Mouse (Mus musculus): ENCODE measurements around the gene Prkci.
A peak's percentile ranks its signal among the peaks of the same experiment; 100 is the strongest.

- TF ChIP-seq CTCF (IDR thresholded peaks at IDR 0.05; ENCODE audit: extremely low read depth, insufficient read depth, low read length) (0 out of 2 replicates have a peak, but pooled peaks have one; percentile 6), POLR2A (IDR thresholded peaks at IDR 0.05; ENCODE audit: extremely low read depth, insufficient read depth, low read length) (no peak)
Observed at GRCm38 (mm10) chr3:31061786-31062120, 66.2 kb downstream of the Prkci start.
